Mouse (Mus musculus) midbrain, embryonic 16.5 days (tissue): ENCODE measurements around the gene Olfr790. TPM values are rescaled to one million over a fixed set of nuclear protein-coding genes. Genes with fewer than 3 reads are reported as not detected.

Experiments used
- ATAC-seq: fragments of 200-750 bp; cut with Nextera tagmentation; 2 replicates; pipeline ENCODE4 v1.8.0; 2017; ENCODE audit warnings: moderate TSS enrichment
- H3K27ac ChIP-seq: fragments of 300-500 bp; sonication (generic); 2 replicates; pipeline ENCODE4 v1.5.1; 2014; ENCODE audit warnings: mild to moderate bottlenecking, low read length, mixed read lengths
- H3K27me3 ChIP-seq: fragments of 300-500 bp; sonication (generic); 2 replicates; pipeline ENCODE4 v1.6.1; 2014; ENCODE audit warnings: low read depth, low read length, mixed read lengths; ENCODE audit not compliant: control insufficient read depth, insufficient read depth
- H3K36me3 ChIP-seq: fragments of 300-500 bp; sonication (generic); 2 replicates; pipeline ENCODE4 v1.6.1; 2014; ENCODE audit warnings: mild to moderate bottlenecking, low read length, moderate library complexity, mixed read lengths; ENCODE audit not compliant: control insufficient read depth, insufficient read depth
- H3K4me1 ChIP-seq: fragments of 300-500 bp; sonication (generic); 2 replicates; pipeline ENCODE4 v1.6.1; 2014; ENCODE audit warnings: mild to moderate bottlenecking, low read length, mixed read lengths; ENCODE audit not compliant: control insufficient read depth, insufficient read depth
- H3K4me2 ChIP-seq: fragments of 300-500 bp; sonication (generic); 2 replicates; pipeline ENCODE4 v1.6.1; 2014; ENCODE audit warnings: mild to moderate bottlenecking, low read length, mixed read lengths
- H3K4me3 ChIP-seq: fragments of 300-500 bp; sonication (generic); 2 replicates; pipeline ENCODE4 v1.5.1; 2014; ENCODE audit warnings: low read depth, mild to moderate bottlenecking, low read length, moderate library complexity, mixed read lengths
- H3K9ac ChIP-seq: fragments of 300-500 bp; sonication (generic); 2 replicates; pipeline ENCODE4 v1.6.1; 2014; ENCODE audit warnings: low read depth, low read length, mixed read lengths
- H3K9me3 ChIP-seq: fragments of 300-500 bp; sonication (generic); replicated peaks from 2 replicates; pipeline ENCODE4 v1.6.1; 2014; ENCODE audit warnings: mild to moderate bottlenecking, low read length, mixed read lengths; ENCODE audit not compliant: control insufficient read depth, poor library complexity, severe bottlenecking
- WGBS: fragments of 180-500 bp; shearing (Covaris S2); extraction: QIAGEN DNeasy Blood & Tissue Kit; methylation state at CpG from one replicate; pipeline ENCODE4 v1.1.7; 2014; 5-methylcytosine and 5-hydroxymethylcytosine counted together
- polyA plus RNA-seq: library from polyadenylated mRNA; unstranded; fragments of >200 nt; fragmentation: Nextera tagmentation; extraction: Ambion mirVana; gene quantifications from 2 replicates; pipeline ENCODE4 v1.2.1, GENCODE M21; 2015

Olfr790 gene
- polyA plus RNA-seq, 1 experiment from 2014 or later: not detected

DNA sequence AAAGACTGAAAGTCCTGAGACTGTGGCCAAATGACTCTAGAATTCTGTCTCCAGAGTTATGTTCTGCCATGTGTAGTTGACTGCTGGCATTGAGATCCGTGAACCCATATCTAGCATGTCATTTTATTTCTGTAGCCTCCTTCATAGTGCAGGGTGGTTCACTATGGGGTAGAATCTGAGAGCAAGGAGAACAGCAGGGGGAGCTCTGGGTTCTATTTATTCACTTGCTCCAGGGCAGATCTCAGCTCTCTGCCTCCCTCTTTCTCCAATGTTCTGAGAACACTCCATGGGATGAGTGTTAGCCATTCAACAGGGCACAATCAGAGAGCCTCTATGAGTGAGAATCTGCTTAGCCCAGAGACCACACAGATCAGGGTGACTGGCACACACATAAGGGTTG, 51.1 kb downstream of the Olfr790 start:
- Histone ChIP-seq H3K27ac (no peak overlapping the region), H3K27me3 (no peaks in the 10 kb centered on the region), H3K9me3 (no peaks in the 10 kb centered on the region; the same call in 1 of the 2 replicates), H3K9ac (no peak overlapping the region), H3K4me2 (no peak overlapping the region), H3K36me3 (no peaks in the 10 kb centered on the region), H3K4me1 (no peaks in the 10 kb centered on the region), H3K4me3 (no peak overlapping the region)
- WGBS: 65% methylated on average over 1 of the region's 1 CpGs
- ATAC-seq: no peak

Other genes starting within 250 kb of the Olfr790 start
- gene Olfr776, start 239.4 kb upstream of the Olfr790 start, polyA plus RNA-seq: not detected in 2 replicates
- gene Olfr777, start 227.0 kb upstream of the Olfr790 start, polyA plus RNA-seq: not detected in 2 replicates
- gene Olfr780, start 180.4 kb upstream of the Olfr790 start, polyA plus RNA-seq: not detected in 2 replicates
- gene Olfr781, start 169.6 kb upstream of the Olfr790 start, polyA plus RNA-seq: not detected in 2 replicates
- not detected in 2 replicates for gene Olfr782, start 149.6 kb upstream of the Olfr790 start, polyA plus RNA-seq
- gene Olfr784, start 114.4 kb upstream of the Olfr790 start, polyA plus RNA-seq: 0.16 TPM in 1 of 2 replicates, not detected in the other
- not detected in 2 replicates for gene Olfr785, start 93.1 kb upstream of the Olfr790 start, polyA plus RNA-seq
- gene Olfr786, start 71.2 kb upstream of the Olfr790 start, polyA plus RNA-seq: not detected in 2 replicates
- not detected in 2 replicates for gene Olfr787, start 36.6 kb upstream of the Olfr790 start, polyA plus RNA-seq
- not detected in 2 replicates for gene Olfr788, start 27.5 kb upstream of the Olfr790 start, polyA plus RNA-seq
- gene Olfr789, start 13.7 kb upstream of the Olfr790 start, polyA plus RNA-seq: not detected in 2 replicates
- not detected in 2 replicates for gene Olfr791, start 23.3 kb downstream of the Olfr790 start, polyA plus RNA-seq
- gene Olfr792, start 40.7 kb downstream of the Olfr790 start, polyA plus RNA-seq: not detected in 2 replicates
- gene Olfr794, start 69.2 kb downstream of the Olfr790 start, polyA plus RNA-seq: not detected in 2 replicates
- not detected in 2 replicates for gene Olfr796, start 114.1 kb downstream of the Olfr790 start, polyA plus RNA-seq
- gene Olfr798, start 129.4 kb downstream of the Olfr790 start, polyA plus RNA-seq: not detected in 2 replicates
- not detected in 2 replicates for gene Olfr799, start 139.0 kb downstream of the Olfr790 start, polyA plus RNA-seq
- gene Olfr800, start 159.2 kb downstream of the Olfr790 start, polyA plus RNA-seq: not detected in 2 replicates
- not detected in 2 replicates for gene Olfr801, start 175.4 kb downstream of the Olfr790 start, polyA plus RNA-seq
- 0.05 TPM in 1 of 2 replicates, not detected in the other for gene Olfr802, start 189.7 kb downstream of the Olfr790 start, polyA plus RNA-seq
- not detected in 2 replicates for gene Olfr803, start 195.8 kb downstream of the Olfr790 start, polyA plus RNA-seq
- not detected in 2 replicates for gene Olfr804, start 204.7 kb downstream of the Olfr790 start, polyA plus RNA-seq
- not detected in 2 replicates for gene Olfr805, start 230.9 kb downstream of the Olfr790 start, polyA plus RNA-seq
- not detected in 2 replicates for gene Olfr806, start 243.4 kb downstream of the Olfr790 start, polyA plus RNA-seq